Mouse (Mus musculus) adrenal gland, postnatal 4 days (tissue): ENCODE data around the gene Gm20388. TPM values are rescaled to one million over a fixed set of nuclear protein-coding genes. Genes with fewer than 3 reads are reported as not detected.

Experiments used
- DNase-seq, 2 experiments: peaks; one replicate each; pipeline ENCODE4 v3.0.0; 2021 to 2022; ENCODE audit warnings: low spot score in 2 of 2, mixed read lengths in 2 of 2
- total RNA-seq, 2 experiments: library from RNA; stranded (reverse); gene quantifications; 2 replicates each; pipeline ENCODE4 v1.2.3; 2021

Gm20388 gene
- total RNA-seq, 2 experiments from 2014 or later = 8.8 TPM; not detected in 1

DNA sequence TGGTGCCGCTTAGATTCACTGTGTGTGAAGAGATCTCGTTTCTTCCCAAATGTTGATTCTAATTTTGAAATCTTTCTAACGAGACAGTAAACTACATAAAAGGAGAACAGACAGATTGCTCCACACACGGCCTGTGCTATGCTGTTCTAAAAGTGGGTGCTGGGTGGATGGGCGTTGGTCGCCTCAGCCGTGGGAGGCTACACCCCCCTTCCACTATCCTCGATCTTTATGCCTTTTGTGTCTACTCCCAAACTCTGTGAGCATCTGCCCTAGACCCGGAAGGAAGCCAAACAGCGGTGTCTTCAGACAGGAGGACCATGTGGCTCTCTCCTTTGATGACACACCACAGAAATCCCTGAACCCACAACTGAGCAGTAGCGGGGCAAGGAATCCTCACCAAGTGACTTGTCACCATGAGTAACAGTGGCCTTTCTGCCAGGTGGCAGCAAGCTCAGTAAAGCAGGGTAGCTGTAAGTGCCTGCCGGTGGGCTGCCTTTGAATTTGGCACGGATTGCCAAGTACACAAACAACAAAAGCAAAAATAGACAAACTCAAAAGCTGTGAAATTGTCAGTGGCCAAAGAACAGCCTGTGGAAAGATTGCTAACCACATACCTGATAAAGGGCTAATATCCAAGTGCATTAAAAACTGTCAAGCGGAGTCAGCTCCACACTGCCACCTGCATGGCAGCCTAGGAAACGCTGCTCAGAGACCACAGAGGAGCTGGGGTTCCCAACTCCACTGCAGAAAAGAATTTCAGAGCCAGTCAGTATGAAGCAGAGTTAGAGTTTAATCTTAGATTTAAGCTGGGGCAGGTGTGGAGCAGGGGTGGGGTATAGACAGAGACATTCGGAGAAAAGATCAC is 3858.1 kb downstream of the Gm20388 start:
- DNase-seq = peak in 1 of 2 experiments; percentile 33

DNA sequence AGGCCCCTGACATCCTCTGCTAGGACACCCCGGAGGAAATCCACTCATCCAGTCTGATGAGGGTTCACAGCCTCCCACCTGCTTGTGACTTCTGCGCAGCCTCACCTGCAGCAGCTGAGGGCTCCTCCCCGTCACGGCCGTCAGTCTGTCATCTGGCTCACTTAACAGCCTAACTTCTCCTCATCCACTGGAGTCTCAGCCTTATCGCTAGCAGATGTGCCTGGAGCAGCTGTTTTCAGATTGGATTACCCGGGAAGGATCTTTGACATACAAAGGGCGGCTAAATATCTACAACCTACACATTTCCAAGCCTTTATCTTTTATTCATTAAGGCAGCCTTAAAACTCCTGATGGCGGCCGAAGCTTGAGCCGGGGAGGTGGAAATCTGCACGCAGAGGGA is 3862.8 kb downstream of the Gm20388 start:
- DNase-seq = no peak

DNA sequence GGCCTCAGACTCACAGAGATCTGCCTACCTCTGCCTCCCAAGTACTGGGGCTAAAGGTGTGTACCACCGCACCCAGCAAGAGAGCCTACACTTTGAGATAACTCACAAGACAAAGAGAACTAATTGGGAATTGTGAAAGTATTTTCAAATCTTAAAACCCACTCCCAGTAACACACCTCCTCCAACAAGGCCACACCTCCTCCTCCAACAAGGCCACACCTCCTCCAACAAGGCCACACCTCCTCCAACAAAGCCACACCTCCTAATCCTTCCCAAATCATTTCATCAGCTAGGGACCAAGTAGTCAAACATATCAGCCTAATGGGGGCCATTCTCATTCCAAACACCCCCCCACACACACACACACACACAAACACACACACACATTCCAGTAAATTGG is 3863.8 kb downstream of the Gm20388 start:
- no peak for DNase-seq

DNA sequence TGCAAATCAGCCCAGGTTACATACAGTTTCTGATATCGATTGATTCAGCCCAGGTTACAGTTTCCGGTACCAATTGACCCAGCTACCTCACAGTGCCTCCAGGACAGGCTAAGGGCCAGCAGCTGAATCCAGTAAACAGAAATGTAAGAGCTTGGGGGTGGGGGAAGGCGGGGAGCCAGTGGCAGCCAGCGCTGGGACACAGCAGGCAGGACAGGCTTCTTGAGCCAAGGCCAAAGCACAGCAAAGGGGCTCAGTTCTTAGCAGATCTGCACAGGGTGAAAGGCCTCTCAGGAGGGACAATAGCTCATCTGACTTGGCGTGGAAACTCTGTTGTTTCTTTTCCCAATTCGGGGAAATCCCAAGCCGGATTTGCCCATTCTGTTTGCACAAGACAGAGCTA is 3866.7 kb downstream of the Gm20388 start:
- DNase-seq = no peak

DNA sequence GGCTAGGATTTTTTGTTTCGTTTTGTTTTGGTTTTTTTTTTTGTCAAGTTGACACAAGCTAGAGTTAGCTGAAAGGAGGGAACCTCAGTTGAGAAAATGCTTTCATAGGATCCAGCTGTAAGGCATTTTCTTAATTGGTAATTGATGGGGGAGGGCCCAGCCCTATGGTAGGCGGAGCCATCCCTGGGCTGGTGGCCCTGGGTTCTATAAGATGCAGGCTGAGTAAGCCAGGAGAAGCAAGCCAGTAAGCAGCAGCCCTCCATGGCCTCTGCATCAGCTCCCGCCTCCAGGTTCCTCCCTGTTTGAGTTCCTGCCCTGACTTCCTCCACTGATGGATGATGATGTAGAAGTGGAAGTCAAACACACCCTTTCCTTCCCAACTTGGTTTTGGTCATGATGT is 3869.8 kb downstream of the Gm20388 start:
- DNase-seq = no peak

DNA sequence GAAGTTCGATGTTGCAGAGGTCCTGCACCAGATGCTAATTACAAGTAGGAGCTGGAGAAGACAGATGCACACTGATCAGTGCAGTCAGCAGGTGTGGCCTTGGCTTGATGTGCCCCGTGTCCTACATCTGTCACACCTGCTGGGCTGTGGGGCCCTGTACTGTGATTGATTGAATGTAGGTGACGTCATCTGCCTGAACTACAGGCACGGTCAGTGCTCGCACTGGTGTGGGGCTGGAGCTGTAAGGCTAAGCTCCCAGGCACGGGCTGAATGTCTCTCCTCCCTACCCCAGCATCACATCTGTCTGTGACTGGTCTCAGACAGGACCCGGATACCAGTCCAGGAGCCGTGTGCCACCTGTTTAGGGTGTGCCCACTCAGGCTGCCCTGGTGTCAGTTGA is 3870.6 kb downstream of the Gm20388 start:
- no peak for DNase-seq

DNA sequence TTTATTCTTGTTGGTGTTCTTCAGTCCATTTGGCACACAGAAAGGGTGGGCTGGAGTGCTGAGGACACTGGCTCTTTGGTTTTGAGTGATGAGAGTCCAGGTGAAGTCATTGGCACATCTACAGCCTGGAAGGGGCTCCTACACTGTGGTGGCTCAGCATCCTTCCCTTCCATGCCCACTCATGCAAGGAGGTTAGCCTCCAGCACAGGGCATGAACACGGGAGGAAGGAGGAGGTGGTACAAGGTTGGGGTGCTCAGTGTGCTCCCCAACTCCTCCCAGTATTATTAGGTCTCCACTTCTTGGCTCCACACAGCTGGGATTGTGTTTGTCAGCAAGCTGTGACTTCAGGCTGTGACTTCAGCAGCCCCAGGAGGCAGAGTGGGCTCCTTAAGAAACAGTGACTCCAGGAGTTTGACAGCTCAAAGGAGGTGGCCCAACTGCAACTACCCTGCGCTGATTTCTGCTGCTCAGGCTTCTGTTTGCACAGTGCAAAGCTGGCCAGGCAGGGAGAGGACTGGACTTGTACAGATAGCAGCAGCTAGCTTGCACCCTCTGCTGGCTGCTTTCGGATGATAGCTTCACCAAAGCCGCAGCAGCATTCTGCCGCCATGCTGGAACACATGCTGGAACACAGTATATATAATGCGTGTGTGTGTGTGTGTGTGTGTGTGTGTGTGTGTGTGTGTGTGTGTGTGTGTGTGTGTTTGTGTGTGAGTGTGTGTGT is 3873.0 kb downstream of the Gm20388 start:
- peak; percentile 31 to 65 for DNase-seq

DNA sequence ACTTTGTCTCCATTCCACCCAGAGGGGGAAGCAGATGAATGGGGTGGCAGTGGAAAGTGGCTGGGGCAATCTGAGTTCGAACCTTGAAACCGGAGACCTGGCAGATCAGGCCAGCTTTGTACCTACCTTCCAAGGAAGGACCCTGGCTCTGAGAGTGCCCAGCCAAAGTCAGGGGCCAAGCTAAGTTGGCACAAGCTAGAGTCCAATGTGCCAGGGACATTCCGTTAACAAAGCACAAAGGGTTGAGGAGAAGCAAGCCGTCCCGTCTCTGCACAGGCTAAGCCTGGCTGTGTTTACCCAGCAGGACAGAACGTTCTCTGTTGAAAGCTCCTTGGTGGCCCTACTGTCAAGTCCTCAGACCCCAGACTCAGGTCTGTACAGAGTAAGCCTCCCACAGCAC is 3875.5 kb downstream of the Gm20388 start:
- no peak for DNase-seq

DNA sequence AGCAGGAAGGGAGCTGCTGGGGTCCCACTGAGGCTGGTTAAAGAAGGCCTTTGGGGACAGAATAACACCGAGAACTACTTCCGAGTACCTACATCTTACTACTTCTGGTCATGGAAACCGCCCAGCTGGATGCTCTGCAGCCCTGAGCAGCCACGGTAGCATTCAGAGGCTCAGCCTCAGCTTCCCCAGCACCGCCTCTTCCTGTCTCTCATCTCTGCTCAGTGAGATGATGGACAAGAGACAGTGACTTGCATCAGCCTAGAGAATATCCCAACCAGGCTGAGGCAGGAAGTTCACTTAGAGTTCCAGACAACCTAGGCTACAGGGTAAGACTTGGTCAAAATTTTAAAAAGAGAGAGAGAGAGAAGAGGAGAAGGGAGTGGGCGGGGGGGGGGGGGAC is 3876.0 kb downstream of the Gm20388 start:
- no peak for DNase-seq

DNA sequence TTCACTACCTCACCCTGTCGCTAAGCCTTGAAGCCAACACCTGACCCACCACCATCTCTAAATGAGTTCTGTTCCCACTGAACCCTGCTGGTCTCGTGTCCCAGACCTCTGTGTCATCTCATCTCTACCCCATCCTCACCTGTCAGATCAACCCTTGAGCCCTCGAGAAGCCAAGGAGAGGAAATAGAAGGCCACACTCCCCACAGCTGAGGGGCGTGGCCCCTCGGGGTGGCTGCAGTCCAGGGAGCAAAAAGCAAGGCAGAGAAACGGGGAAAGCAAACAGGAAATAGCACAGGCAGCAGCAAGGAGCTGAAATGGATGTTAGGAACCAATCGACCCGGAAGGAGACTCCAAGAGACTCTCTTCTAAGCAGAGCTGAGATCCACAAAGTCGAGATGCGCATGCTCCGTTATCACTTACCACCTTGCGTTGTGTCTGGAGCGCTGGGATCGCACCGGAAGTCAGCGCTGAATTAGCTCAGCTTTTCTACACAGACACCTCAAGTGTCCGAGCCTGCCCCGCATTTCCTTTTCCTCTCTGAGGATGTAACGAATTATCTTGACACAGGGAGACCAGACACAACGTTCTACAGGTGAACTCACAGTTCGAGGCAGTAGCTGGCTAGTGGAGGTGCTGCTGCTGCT is 3876.7 kb downstream of the Gm20388 start:
- DNase-seq = no peak

DNA sequence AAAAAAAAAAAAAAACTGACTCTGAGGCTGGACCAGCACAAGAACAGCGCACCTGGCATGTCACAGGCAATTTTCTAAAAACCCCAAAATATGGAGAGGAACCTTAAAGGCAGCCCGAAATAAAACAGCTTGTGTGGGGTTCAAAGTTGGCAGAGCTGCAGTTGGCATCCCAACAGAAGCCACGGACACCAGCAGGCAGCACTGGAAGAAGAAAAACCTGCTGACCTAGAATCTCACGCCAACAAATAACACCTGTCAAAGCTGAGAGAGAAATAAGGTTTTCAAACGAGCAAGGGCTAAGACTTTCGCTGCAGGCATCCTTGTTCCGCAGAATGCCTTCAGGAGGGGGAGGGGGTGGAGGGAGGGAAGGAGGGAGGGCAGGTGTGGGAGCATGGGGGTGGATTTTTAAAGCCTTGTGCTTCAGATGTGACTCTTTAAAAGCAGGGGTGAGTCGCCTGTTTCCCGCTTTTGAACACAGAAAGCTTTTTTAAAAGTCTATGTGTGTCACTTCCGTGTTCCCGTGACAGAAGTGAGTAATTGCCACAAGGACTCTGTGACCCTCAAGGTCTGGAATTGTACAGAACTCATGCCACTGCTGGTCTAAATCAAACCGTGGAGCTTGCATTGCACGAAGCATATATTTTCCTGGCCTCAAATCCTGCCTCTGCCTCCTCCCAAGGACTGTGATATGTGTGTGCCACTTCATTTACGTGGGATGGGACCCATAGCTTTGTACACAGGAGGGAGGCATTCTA is 3878.0 kb downstream of the Gm20388 start:
- no peak for DNase-seq

DNA sequence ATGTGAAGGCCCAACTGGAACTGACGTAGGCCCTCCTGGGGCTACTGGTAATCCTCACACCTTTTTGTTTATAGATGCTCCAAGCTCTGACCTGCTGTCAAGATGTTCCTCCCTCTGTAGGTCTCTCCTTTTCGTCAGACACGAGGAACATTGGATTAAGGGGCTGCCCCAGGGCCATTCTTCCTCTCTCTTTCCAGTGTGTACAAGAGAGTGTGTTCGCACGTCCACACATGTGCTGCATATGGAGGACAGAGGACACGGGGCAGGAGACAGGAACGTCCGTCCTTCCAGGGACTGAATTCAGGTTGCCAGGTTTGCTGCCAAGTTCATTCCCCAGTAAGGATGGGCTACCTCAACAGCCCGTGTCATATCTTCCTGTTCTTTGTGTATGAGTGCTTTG is 3878.8 kb downstream of the Gm20388 start:
- DNase-seq = no peak

DNA sequence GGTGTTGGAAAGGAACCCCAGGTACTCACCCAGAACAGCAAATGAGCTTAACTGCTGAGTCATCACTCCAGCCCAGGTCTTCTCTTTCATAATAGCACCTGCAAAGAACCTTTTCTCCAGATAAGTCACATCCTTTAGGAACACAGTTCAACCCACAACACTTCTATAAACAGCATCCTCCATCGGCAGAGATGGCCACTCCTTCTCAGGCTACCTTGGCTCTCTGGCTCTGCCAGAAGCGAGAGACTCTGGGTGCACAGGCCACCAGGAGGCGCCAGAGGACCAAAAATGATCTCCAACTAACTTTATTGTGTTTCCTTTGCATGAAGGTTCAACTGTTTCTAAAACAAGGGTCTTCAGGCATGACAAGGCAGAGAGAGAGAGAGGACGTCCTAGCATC is 3879.3 kb downstream of the Gm20388 start:
- peak; percentile 83 to 84 for DNase-seq

DNA sequence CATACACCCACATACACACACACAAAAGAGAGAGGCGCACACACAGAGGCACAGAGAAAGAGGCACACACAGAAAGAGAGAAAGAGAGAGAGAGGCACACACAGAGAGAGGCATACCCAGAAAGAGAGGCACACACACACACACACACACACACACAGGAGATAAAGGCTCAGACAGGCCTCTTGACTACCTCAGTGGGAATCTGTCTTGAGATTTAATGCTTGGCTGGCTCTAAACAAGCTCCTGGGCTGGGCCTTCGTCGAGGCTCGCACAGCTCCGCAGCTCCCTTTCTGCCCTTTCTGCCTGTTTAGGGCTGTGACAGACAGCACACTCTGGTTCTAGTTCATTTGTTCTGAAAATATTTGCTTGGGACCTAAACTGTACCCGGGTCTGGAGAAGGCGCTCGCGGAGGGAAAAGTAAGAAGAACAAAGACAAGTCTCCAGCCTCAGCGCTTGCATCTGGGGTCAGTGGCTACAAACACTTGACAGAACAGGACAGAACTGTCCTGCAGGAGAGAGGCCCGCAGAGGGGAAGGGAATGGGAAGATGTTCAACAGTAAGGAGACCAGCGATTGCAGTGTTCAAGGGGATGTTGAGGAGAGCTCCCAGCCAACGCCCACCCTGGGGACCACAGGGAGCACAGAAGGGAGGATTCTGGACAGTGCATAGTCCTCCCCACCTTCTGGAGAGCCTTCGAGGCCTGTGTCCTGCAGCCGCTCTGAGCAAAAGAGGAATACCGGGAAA is 3880.6 kb downstream of the Gm20388 start:
- DNase-seq = no peak

DNA sequence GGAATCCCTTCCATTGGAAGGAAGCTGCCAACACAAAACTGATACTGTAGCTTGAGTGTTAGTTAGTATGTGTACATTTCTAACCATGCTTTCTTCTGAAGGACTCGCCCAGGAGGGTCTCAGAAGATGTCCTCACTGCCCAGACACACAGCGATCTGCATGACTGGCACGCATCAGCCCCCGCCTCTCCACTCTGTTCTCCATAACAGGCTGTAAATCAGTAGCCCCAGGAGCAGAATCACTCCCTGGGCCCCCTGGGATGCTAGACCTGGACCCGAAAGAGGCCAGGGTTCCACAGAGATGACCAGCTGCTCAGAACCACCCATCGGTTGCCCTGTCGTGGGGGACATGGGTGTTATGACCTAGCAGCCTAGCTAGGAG is 3881.2 kb downstream of the Gm20388 start:
- DNase-seq = no peak

DNA sequence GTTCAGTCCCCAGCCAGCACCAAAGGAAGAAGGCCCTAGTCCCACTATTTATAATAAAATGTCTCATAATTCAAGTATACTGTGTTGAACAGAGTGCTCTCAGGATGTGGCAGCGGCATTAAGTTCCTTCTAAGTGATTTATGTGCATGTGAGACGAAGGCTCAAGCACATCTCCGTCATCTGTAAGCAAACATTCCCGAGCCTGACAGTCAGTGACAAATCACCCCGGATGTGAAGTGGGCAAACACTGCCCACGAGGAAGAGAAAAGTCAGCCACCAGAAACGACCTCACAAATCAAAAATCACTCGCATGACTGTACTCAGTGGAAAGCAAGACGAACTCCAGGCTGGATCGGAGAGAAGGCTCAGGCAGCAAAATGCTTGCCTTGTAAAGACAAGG is 3883.3 kb downstream of the Gm20388 start:
- no peak for DNase-seq

DNA sequence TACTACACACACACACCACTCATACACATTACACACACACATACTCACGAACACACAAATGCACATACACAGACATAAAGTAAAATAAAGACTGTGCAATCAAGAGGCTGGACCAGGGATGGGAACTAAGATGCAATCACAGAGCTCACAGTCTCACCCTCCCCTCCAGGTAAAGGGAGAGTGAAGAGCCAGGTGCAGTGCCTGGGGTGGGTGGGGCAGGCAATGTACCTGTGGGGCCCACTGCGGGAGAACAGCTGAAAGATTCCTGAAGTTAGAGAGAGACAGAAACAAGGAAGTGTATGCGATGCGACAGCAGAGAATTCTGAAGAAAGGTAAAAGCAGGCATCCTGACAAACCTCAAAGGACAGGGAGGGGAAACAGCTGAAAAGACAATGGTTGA is 3884.1 kb downstream of the Gm20388 start:
- no peak for DNase-seq

DNA sequence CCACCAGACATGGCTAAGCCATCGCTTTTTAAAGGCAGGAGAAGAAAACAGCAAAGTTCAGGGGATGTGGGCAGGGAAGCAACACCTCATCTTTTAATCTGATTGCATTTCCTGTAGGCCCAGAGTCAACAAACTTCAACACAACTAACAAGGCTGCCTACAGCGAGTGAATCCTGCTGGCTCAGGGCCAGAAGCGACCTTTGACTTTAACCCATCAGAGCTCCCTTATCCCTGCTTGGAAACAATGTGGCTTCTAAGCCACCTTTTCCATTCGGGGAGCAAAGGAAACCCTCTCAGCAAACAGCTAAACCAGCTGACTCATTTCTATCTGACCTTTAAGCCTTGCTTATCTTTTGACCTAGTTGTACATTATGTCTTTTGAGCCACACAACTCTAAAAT is 3886.1 kb downstream of the Gm20388 start:
- DNase-seq = no peak

DNA sequence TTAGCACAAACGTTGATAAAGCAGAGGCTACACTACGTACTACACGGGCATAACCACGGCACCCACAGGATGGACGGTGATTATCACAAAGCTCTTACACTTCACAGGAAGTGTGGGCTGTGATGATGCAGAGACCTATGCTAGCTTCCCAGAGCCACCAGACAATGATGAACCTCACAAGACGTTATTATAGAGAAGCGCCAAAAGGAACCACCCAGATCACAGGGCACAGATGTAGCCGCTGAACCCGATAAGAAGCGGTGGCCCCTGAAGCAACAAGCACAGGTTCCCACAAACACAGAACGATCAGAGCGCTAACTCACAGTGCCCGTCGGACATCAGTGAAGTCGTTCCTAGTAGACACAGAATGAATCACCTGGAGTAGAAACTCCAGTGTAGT is 3887.3 kb downstream of the Gm20388 start:
- DNase-seq = no peak

DNA sequence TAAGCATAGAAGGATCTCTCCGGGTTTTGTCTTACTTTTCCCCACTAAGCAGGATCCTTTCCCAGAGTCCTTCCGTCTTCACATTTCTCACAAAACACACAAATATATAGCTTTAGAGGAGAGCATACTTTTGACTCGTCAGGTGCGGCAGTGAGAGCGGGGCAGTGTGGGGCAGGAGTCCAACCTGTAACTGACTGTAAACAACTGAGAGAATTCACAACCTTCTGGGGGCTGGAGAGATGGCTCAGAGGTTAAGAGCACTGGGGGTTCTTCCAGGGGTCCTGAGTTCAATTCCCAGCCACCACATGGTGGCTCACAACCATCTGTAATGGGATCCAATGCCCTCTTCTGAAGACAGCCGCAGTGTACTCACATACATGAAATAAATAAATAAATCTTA is 3888.8 kb downstream of the Gm20388 start:
- no peak for DNase-seq

DNA sequence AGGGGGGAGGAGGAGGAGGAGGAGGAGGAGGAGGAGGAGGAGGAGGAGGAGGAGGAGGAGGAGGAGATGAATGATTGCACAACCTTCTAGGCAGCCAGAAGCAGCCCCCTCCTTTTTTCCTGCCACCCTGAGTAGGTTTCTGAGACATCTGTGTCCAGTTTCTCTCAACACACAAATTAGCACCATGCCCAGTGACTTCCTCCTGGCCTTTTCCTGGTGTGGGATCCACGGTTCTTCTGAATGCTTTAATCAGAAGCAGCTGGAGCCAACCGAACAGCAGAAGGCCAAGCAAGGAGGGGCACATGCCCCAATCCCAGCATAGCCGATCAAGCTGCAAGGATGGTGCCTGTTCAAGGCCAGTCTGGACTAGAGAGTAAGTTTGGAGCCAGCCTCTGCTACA is 3889.2 kb downstream of the Gm20388 start:
- DNase-seq = no peak
